Mouse (Mus musculus): ENCODE results near the gene Zfp646.
"Not testable (repeated sequence)": the region's sequence is repeated elsewhere in the genome, so short reads cannot be mapped to it uniquely, and the experiment has no call there.

Zfp646 gene

GRCm38 (mm10) chr7:127876041-127876466 is at the start of gene Zfp646:
Gene Zfp646, plus strand, starts transcription at chr7:127876221.
- peak; percentile 88 for DNase-seq (ENCODE audit: low read depth, low spot score)

- no peak for DNase-seq (ENCODE audit: low read depth, low spot score)
These were observed 40.5 kb upstream of the Zfp646 start for GRCm38 (mm10) chr7:127835550-127835949.

GRCm38 (mm10) chr7:127837473-127837872 is 38.5 kb upstream of the Zfp646 start:
- no peak for DNase-seq (ENCODE audit: low read depth, low spot score)

- not testable (repeated sequence) for DNase-seq (ENCODE audit: low read depth, low spot score)
These were observed 38.1 kb upstream of the Zfp646 start for GRCm38 (mm10) chr7:127837878-127838277.

- DNase-seq (ENCODE audit: low read depth, low spot score), result not testable (repeated sequence)
These were observed 36.0 kb upstream of the Zfp646 start for GRCm38 (mm10) chr7:127840031-127840430.

GRCm38 (mm10) chr7:127840886-127841285 is 35.1 kb upstream of the Zfp646 start:
- DNase-seq (ENCODE audit: low read depth, low spot score), result peak; percentile 69

- DNase-seq (ENCODE audit: low read depth, low spot score), result peak; percentile 94
These were observed 34.6 kb upstream of the Zfp646 start for GRCm38 (mm10) chr7:127841340-127842000.

GRCm38 (mm10) chr7:127842001-127842718 is 33.9 kb upstream of the Zfp646 start:
- peak; percentile 89 for DNase-seq (ENCODE audit: low read depth, low spot score)

- DNase-seq (ENCODE audit: low read depth, low spot score), result no peak
These were observed 25.8 kb upstream of the Zfp646 start for GRCm38 (mm10) chr7:127849973-127850875.

GRCm38 (mm10) chr7:127850906-127851305 is 25.1 kb upstream of the Zfp646 start:
- DNase-seq (ENCODE audit: low read depth, low spot score), result no peak

- DNase-seq (ENCODE audit: low read depth, low spot score), result no peak
These were observed 17.8 kb upstream of the Zfp646 start for GRCm38 (mm10) chr7:127858258-127858657.

- DNase-seq (ENCODE audit: low read depth, low spot score), result no peak
These were observed 9.6 kb upstream of the Zfp646 start for GRCm38 (mm10) chr7:127866434-127866833.

- no peak for DNase-seq (ENCODE audit: low read depth, low spot score)
These were observed 8.4 kb upstream of the Zfp646 start for GRCm38 (mm10) chr7:127867641-127868040.

GRCm38 (mm10) chr7:127869149-127869810 is 6.7 kb upstream of the Zfp646 start:
- no peak for DNase-seq (ENCODE audit: low read depth, low spot score)

GRCm38 (mm10) chr7:127870136-127870821 is 5.7 kb upstream of the Zfp646 start:
- no peak for DNase-seq (ENCODE audit: low read depth, low spot score)

- no peak for DNase-seq (ENCODE audit: low read depth, low spot score)
These were observed 1.0 kb upstream of the Zfp646 start for GRCm38 (mm10) chr7:127874812-127875626.

- peak; percentile 89 for DNase-seq (ENCODE audit: low read depth, low spot score)
These were observed 407 bp upstream of the Zfp646 start for GRCm38 (mm10) chr7:127875627-127876001.

- peak; percentile 92 for DNase-seq (ENCODE audit: low read depth, low spot score)
These were observed 687 bp downstream of the Zfp646 start, which contains the start of gene Zfp668 for GRCm38 (mm10) chr7:127876467-127877348. Gene Zfp668, minus strand, starts transcription at chr7:127876828.

- DNase-seq (ENCODE audit: low read depth, low spot score), result no peak
These were observed 3.3 kb downstream of the Zfp646 start for GRCm38 (mm10) chr7:127879301-127879700.

Measured in CD4-positive, CD25-positive, alpha-beta regulatory T cell, adult 2 months (primary cell).